Mouse (Mus musculus) layer of hippocampus, adult 8-10 months (tissue): ENCODE results near the gene Itpkb. TPM values are rescaled to one million over a fixed set of nuclear protein-coding genes. Genes with fewer than 3 reads are reported as not detected.

Experiments
- DNase-seq, 2 experiments: peaks; one replicate each; pipeline ENCODE4 v3.0.0; 2022; ENCODE audit warnings: low spot score in 2 of 2
- total RNA-seq, 4 experiments: library from RNA; stranded (reverse); gene quantifications; 2 replicates each; pipeline ENCODE4 v1.2.4; 2022

Gene Itpkb
- total RNA-seq, 4 experiments from 2014 or later: 26.6 to 39.1 (median 32.4) TPM

DNA sequence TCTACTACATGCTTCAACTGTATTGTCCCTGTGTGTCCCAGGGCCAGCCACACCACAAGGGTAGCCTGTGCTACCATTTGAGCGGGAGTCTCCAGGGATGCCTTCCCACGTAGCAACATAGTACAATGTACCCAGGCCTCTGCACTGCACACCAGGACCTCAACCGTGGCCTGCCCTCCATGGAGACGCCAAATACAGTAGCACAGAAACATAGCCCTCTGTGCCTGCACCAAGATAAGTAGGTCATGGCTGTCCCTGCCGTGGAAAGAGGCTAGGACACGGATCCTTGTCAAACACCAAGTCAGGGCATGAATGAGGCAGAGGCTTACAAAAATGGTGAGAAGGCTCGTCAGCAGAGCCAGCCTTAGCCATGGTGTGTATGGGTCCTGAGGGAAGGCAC is 85.6 kb downstream of the Itpkb start:
- no peak for DNase-seq

DNA sequence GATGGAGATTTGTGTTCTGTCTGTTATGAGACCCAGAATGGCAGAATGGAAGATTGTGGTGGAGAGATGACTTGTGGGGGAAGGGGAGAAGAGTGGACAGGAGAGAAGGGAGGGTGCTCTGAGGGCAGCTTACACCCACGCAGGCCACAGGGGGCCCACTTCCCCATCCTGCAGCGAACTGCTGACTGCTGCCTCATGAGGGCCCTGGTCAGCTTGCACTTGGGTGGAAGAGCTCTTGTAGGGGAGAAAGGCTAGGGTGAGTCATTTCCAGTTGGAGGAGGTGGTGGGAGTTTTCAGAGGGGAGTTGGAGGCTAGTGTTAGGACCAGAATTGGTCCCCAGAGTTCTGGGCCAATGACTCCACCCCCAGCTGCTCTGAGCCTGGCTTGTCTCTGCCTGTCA is 86.8 kb downstream of the Itpkb start:
- DNase-seq: no peak

DNA sequence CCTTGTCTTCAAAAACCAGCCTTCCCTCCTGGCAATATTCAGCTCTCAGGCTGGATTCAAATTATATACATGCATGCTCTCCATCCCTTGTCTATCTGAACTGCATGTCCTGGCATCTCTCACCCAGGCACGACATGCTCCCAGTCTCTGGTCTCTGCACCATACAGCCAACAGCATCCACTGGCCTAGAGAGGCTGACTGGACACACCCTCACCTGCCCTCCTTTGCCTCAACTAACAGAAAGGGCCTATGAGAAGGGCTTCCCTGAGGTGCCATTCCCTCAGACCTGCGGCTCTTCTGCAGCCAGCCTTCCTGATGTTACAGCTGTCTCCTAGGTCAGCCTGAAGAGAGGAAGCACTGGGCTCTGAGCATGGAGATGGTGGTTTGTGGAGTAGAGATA is 88.8 kb downstream of the Itpkb start:
- no peak for DNase-seq

DNA sequence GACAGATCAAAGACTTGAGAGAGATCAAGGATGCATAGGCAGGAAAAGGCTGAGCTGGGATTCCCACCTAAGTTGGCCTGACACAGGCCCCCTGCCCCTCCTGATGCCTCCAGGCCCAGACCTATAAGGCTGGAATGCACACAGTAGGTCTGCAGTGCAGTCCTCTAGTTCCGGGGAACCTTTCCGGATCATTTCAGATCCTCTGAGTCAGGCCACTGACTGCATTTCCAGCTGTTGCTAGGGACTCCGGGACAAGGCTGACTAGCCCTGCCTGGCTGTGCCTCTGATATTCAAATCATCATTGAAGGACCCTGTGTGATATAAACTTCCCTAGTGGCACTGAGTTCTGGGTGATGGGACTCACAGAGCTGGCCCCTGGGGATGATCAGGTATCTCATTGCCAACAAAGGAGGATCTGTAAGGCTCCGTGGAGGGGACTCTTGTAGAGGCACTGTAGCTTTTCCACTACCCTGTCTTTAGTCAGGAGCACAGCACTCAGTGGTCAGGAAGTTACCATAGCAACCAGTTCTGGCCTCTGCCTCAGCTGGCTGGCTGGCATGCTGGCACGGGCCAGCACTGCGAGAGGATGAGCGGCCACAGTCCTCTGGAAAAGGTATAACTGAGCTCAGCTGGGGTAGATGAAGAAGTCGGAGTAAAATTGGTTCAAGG is 90.3 kb downstream of the Itpkb start:
- DNase-seq: peak in 1 of 2 experiments; percentile 48

DNA sequence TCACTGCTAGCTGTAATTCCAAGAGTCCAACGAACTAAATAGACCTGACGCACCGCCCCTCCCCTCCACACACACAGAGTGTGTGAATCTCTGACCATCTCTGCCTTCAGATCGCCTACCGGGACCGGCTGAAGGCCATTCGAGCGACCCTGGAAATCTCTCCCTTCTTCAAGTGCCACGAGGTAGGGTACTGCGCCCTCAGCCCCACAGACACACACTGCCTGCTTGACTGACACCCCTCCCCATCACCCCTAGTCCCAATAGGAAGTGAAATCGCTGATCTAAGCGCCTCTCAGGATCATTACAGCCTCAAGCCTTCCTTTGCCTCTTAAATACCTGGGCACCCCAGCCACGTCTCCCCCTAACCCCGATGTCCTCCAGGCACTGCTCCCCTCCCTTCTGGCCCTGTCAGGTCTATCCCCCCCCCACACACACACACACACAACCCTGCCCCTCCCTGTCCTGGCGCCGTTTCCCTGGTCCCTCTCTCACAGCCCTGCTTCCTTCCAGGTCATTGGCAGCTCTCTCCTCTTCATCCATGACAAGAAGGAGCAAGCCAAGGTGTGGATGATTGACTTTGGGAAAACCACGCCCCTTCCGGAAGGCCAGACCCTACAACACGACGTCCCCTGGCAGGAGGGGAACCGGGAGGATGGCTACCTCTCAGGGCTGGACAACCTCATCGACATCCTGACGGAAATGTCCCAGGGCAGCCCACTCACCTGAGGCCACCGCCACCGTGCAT is 91.1 kb downstream of the Itpkb start:
- DNase-seq: no peak

DNA sequence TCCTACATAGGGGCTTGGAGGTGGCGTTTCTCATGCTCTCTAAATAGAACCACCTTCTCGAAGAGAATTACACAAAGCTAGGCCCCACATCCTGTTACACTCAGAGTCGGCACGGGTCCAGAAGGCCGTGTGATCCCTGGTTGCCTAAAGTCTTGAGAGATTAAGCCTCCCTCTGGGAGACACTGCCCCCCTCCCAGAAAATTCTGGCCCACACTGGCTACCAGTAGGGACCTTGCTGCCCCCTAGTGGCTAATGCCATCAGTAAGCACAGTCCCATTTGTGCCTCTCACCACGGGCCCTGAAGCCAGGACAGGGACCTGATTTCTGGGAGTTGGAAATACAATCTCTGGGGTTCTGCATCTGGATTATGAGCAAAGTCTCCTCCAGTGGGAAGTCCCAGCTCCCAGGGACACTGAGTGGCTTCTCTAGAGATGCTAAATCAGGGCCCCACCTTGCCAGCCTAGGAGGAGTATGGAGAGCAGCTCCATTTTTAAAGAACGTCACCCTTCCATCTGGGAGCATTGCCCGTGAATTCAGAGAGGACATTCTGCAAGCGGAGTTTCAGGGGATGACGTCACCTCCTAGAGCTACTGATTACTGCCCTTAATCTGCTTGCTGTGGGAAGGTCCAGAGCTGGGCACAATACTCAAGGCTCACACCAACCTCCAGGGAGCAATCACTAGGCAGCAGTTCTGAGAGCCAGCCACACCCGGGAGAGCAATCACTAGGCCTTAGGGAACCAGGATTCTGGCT is 92.0 kb downstream of the Itpkb start:
- DNase-seq: peak in 1 of 2 experiments; percentile 77

DNA sequence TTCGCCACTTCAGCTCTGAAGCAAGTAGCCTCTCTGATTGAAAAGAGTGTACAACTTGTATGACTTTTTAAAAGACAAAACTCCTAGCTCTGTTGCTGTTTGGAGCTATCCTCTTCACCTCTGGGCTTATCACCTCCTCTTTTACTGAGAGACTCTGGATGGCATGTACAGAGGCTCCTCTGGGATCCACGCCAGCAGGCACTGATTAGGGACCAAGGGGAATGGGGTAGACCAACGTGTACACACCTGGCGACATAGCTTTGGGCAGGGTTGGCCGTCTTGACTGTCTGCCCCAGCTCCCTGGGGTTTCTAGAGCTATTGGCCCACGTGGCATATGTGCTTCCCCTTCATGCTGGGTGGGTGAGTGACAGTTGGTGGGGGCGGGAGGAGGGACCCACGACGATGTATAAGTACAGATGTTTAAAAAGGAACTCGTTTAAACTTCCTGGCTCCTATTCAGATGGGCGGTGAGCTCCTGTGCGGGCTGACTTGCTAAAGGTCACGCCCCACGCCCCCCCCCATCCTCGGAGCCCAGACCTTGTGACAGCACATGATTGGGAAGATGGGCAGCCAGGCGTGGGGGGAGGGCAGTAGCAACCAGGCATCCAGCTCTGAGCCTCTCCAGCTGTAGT is 92.8 kb downstream of the Itpkb start:
- no peak for DNase-seq

DNA sequence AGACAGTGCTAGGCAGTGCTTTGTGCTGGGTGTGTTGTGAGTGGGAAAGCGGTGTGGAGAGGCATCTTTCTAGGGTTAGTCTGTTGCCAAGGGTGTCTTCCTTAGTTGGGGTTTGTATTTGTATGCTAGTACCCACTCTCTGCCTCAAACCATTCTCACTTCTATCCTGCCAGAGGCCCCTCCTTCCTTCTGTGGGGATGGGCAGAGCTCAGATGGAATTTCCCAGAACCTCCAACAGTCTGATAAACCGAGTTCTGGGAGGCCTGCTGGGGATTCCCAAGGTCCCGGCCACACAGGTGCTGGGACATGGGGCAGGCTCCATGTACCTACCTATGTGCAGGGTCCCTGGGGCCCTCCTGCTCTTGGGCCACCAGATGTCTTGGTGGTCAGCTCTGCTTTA is 93.6 kb downstream of the Itpkb start:
- DNase-seq: no peak

DNA sequence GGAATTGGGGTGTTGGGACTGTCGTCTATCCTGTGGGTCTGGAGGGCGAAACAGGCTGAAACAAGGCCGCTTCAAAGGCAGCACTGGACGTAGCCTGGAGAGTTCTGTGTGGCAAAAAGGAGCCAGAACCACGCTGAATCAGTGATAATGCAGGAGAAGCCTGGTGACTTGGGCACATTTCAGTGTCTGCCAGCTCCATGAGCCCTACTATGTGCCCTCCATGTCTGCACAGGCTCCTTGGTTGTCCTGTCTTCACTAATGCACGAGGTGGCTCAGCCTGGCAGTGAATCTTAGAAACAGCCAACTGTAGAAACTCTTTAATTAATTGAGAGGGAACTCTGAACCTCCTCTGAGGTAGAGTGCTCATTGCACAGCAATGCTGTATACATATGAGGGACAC is 96.1 kb downstream of the Itpkb start:
- DNase-seq: no peak

DNA sequence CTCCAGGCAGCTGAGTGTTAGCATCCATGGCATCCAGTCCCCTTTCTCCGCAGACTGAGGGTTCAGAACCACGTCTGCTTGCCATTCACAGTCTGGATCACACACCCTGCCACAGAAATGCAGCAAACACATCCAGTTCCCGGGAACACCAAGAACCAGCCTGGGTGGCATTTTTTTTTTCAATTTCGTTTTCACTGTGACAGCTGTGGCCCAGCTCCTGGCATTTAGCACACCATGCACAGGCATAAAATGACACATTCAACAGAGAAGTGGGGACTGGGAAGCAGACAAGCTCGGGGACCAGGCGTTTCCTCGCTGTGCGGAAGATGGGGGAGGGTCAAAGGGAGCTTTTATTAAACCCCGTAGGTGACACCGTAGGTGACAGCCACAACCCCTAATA is 97.4 kb downstream of the Itpkb start:
- DNase-seq: peak in 1 of 2 experiments; percentile 66

DNA sequence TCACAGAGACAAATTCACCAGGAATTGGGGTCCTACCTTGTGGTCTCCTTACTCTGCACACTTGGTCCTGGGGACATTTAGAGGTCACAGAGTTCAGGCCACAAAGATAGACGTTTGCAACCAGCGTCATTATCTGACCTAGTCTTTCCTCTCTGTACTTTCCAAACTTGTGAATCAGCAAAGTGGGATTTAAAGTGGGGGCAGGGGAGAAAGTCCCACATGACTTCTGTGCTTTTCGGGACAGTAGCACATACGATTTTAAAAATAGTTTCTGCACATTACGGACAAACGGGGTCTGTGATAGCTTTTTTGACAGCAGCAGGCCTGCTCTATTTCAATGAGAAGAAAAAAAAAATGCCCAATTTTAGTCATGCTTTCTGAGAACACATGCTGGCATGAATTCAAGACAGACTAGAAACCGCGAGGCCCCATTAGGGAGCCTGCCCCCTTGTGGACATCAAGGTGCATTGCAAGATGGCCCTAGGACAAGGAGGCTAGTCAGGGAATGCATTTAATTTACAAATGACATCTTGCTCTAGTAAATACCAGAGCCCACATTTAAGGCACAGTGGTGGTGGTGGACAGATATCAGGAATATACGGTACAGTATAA is 97.9 kb downstream of the Itpkb start:
- DNase-seq: peak in 1 of 2 experiments; percentile 65

DNA sequence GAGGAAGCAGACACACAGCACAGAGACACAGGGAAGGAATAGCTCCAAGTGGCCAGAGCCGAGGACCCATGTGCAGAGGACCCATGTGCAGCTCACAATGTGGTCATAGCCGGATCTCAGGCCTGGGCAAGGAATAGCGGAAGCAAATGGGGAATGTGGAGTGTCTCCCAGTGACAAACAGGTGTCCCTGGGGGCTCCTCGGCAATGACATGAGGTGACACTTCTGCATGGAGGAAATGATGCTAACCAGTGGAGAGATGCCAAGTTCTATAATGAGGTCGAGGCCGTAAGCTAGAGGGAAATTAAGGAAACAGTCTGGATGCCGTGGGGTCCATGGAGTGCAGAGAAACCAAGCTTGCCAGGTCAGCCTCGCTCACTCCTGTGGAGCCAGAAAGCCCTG is 98.6 kb downstream of the Itpkb start:
- no peak for DNase-seq

DNA sequence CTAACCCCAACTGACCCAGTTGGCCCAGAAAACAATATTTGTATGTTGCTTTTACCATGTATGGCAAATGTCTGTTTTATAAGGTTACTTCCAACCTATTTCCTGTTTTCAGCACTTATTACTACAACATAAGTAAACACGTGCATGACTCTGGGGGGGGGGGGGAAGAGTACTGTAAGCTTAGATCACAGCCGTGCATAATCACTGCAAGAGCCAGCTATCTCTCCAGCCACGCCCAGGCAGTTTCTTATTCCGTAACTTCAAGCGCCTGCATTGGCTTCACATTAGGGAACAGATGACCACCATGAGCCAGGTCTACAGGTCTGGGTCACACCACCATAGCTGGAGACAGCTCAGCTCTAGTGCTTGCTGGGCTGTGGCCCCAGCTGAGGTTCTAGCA is 99.5 kb downstream of the Itpkb start:
- no peak for DNase-seq

DNA sequence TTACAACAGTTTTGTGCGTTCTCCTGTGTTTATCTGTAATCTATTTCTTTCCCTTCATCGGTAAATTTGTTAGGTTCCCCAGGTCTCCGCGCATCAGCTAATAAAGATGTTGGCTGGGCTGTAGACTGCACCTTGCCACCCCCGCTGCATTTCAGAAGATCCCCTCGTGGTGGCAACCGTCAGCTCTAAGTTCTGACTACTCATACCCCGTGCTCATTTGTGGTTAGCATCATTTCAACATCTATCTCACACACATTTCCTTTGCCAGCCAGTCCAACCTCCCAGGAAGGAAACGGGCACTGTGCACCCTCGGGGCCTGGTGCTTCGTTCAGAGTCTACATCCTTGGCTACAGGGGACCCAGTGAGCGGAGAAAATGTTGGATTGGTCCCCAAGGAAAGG is 101.5 kb downstream of the Itpkb start:
- DNase-seq: no peak

DNA sequence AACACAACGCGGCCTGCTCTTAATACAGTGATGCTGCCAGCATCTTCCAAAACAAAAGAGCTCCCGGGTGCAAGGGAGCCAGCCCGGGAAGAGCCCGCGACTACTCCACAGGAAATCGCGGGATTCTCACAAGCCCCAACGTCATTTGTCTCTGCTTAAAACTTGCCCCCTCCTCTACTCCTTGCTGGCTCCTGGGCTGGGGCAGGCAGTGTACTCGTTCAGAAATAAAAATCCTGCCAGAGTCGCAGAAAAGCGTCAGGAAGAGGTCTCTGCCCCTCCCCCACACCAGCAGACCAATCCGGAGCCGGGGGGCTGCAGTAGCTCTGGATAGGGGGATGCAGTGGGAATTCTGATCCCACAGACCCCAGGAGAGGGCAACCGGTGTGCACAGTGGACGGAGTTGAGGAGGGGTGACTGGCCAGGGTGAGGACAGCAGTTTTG is 102.8 kb downstream of the Itpkb start:
- DNase-seq: no peak

DNA sequence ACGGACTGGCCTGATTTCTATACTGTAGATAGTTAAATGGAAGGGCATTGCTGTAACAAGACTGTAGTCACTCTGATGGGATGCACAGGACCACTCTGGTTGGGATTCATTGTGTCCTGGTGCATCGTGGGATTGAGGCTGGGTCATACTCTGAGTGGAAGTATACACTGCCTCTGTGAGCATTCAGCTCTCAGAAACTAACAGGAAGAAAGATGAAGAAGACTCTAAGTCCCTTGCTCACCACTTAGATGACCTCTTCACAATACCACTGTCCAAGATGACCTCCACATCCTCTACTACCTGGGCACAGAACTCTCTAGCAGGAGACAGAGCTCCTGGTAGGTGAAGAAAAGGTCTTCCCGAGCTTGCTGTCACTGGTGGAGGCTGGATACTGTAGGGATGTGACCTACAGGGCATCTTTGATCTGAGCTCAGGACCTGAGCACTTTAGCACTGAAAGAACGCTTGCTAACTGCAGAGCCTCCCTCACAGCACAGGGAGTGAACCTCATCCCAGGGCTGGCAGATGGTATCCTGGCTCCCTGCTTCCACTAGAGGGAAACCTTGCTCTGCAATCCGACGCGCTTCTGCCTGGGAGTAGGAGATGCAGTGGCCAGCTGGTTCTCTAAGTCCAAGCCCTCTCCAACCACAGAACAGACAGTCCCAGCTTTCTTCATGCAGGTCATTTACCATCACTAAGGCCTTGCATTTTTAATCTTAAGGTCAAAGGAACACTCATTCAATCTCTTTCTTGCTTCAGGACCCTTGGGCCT is 103.7 kb downstream of the Itpkb start:
- peak in 1 of 2 experiments; percentile 74 for DNase-seq

DNA sequence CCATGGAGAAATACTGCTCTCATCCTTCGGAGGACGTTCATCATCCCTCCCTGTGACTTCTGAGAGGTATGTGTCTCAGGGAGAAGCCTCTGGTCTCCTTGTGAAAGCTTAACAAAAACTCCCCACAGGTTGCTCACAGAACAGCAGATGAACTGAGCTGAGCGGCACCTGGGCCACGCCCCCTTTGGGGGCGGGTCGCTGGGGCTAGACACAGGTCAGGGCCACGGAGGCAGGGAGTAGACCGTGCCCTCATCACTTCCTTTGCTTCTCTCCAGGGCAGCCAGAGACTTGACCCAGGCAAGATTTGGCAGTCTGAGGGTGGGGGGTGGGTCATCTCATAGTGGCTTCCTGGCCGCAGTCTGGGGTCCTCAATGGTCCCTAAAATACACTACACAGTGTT is 104.6 kb downstream of the Itpkb start:
- DNase-seq: no peak

DNA sequence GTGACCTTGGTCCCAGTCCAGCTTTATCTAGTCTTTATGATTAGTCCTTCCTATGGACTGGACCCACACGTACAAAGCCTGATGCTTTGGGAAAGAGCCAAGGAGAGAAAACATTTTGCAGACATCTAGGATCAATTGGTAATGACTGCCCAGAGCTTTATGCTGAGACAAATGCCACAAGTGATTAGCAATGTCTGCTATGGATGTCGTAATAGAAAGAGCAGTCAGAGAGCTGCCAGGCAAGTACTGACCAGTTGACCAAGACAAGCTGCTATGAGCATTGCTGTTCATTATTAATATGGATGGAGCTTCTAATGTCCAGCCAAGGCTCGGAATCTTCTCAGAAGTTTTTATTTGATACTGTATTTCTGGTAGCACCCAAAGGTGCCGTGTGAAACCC is 109.2 kb downstream of the Itpkb start:
- DNase-seq: no peak

DNA sequence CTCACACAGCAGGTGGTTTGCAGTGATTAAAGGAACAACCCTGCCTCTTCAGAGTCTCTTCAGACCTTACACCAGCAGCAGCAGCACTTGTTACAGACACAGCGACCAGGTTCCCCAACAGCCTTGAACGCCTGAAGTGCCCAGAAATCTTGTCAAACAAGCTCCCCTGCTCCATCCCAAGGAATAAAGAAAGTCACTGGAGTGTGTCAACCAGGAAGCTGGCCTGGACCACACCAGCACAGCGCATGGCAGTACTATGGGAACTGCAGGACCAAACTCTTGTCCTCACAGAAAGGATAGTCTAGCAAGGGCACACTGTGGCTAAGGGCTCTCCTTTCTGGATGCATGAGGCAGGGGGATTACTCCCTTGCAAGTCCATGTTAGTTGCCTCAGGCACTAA is 114.1 kb downstream of the Itpkb start:
- no peak for DNase-seq

DNA sequence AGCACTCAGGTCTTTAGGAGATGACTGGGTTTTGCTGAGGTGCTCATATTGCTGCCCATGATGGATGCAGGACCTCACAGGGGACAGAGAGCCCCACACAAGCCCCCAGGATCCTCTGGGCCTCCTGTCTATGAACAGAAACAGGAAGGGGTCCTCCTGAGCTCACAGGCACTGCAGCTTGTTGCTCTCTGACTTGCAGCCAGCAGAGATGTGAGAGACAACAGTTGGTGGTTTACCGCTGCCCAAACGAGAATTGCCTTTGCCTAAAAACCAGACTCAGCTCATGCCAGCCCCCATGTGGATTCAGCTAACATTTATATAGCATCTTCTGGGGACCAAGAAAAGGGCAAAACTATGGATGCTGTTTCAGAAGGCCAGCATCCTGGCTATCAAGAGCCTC is 119.4 kb downstream of the Itpkb start:
- no peak for DNase-seq

DNA sequence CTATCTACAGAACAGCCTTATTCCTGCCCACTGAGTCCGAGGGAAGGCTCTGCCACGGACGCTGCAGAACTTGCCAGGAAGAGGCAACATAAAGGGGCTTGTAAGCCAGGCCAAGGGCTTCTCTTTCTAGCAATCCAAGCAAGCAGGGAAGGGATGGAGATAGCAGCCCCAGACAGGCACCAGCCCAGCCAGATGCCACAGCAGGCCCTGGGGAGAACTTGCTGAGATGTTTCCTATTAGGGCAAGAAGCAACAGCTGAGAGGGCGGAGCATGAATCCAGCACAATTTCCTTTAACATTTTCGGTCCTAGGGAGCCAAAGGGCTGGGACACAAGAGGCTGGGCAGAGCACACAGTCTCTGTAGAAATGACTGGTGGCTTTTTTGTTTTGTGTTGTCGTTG is 128.0 kb downstream of the Itpkb start:
- no peak for DNase-seq
